Mouse (Mus musculus): ENCODE measurements around the gene Xxylt1. TPM values are rescaled to one million over a fixed set of nuclear protein-coding genes. Genes with fewer than 3 reads are reported as not detected.

Xxylt1 gene
- polyA plus RNA-seq, 1 experiment from 2014 or later = 12.7 TPM

DNA sequence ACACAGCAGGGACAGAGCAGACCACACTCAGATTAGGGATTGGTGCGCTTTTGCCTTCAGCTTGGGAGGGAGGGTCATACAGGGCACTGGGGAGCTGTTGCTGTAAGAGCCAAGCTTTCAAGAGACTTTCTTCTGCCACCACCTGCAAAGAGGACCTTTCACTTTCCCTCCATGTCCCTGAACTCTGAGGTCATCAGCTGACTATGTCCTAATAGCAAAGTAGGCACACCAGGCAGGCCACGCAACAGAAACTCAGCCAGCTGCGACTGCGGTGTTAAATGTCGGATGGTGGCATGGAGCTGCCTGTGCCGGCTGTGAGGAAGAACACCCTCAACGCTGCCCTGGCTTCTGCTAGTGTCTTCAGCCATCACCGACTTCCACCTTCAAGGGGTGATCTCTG is 120.1 kb downstream of the Xxylt1 start:
- no peak overlapping the region for H3K4me2 ChIP-seq
- WGBS = 86% methylated on average over 8 of the region's 8 CpGs
- H3K27me3 ChIP-seq = no peaks in the 10 kb centered on the region
- no peak overlapping the region for H3K4me3 ChIP-seq (replicated peaks)
- no peak for ATAC-seq (ENCODE audit: low FRiP score)
- H3K4me1 ChIP-seq = no peaks in the 10 kb centered on the region
- H3K9ac ChIP-seq = no peak overlapping the region
- H3K9me3 ChIP-seq = no peaks in the 10 kb centered on the region
- no peak overlapping the region for H3K27ac ChIP-seq
- H3K36me3 ChIP-seq (replicated peaks) = no peaks in the 10 kb centered on the region

DNA sequence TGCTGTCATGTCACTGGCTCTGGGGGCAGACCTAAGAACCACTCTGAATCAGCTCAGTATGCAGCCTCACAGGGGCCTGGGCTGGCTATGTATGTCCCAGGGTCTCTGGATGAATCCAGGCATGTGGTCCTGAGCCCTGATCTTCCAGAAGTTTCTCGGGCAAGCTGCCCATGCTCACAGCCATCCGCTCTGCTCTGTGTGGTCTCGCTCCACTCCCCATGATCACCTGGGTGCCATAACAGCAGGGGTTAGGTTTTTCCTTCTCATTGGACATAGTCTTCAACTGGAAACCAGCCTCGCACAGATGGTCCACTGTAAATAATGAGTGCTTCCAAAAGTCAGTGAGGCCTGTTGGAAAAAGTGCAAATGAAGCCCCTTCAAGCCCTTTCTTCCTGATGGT is 121.0 kb downstream of the Xxylt1 start:
- no peaks in the 10 kb centered on the region for H3K36me3 ChIP-seq (replicated peaks)
- no peak overlapping the region for H3K27ac ChIP-seq
- 94% methylated on average over 4 of the region's 4 CpGs for WGBS
- H3K4me2 ChIP-seq = no peak overlapping the region
- H3K27me3 ChIP-seq = no peaks in the 10 kb centered on the region
- H3K4me3 ChIP-seq (replicated peaks) = no peak overlapping the region
- no peak overlapping the region for H3K9ac ChIP-seq
- ATAC-seq (ENCODE audit: low FRiP score) = no peak
- H3K4me1 ChIP-seq = no peaks in the 10 kb centered on the region
- H3K9me3 ChIP-seq = no peaks in the 10 kb centered on the region

DNA sequence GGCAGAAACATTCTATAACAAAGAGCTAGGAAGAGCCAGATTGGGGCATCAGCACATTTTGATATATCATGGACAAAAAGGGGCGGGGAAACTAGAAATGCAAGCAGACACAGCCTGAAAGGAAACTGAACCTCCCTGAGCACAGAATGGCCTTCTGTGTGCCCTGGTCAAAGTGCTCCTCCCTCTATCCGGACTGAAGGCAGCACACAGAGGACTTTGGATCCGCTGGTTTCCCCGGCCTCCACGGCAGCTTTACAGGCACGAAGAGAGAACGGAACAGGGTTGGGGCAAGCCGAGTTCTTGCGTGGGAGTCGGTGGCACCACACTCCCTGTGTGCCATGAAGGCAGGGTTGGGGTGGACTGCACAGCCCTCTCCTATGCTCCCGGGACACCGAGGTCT is 121.5 kb downstream of the Xxylt1 start:
- Histone ChIP-seq H3K27ac (no peak overlapping the region), H3K9ac (no peak overlapping the region), H3K4me3 (replicated peaks) (no peak overlapping the region), H3K36me3 (replicated peaks) (no peaks in the 10 kb centered on the region), H3K4me2 (no peak overlapping the region), H3K4me1 (no peaks in the 10 kb centered on the region), H3K9me3 (no peaks in the 10 kb centered on the region), H3K27me3 (no peaks in the 10 kb centered on the region)
- WGBS = 93% methylated on average over 12 of the region's 12 CpGs
- no peak for ATAC-seq (ENCODE audit: low FRiP score)

DNA sequence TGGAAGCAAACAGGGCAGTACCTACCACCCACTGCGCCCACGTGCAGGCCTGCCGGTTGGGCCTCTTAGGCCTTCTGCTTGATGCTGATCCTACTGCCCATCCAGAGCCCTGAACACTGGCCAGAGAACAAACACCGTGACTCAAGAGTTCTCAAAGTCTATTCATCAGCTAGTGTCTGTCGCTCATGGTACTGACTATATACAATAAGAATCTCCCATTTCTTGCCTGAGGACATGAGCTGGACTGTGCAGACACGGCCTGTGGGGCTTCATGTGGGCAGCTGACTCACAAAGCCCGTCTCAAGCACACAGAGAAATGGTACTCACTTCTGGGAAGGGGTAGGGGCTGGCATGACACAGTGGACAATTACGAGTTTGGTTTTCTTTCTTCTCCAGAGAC is 125.1 kb downstream of the Xxylt1 start:
- H3K4me1 ChIP-seq = no peaks in the 10 kb centered on the region
- no peak overlapping the region for H3K4me2 ChIP-seq
- H3K36me3 ChIP-seq (replicated peaks) = no peaks in the 10 kb centered on the region
- no peaks in the 10 kb centered on the region for H3K27me3 ChIP-seq
- no peak for ATAC-seq (ENCODE audit: low FRiP score)
- 85% methylated on average over 8 of the region's 8 CpGs for WGBS
- no peak overlapping the region for H3K27ac ChIP-seq
- H3K9ac ChIP-seq = no peak overlapping the region
- H3K4me3 ChIP-seq (replicated peaks) = no peak overlapping the region
- H3K9me3 ChIP-seq = no peaks in the 10 kb centered on the region

DNA sequence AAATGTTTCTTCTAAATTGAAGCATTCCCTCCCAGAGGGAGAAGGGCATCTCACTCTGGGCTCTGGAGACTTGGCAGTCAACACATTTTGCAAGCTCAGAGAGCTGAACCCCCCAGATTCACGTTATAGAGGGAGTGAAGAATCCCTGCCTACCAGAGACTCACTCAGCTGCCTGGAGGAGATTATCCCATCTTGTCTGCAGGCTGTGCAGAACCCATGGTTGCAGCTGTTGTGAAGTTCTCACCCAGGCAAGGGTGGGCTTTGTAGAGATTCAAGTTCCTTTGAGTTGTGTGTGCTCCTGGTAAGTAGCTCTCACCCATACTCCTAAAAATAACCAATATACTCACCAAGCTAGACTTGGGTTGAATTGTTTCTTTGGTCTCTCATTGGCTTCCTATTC is 132.6 kb downstream of the Xxylt1 start:
- Histone ChIP-seq H3K4me3 (replicated peaks) (no peak overlapping the region), H3K4me2 (no peak overlapping the region), H3K9ac (no peak overlapping the region), H3K27ac (no peak overlapping the region), H3K27me3 (no peaks in the 10 kb centered on the region), H3K4me1 (no peaks in the 10 kb centered on the region), H3K36me3 (replicated peaks) (no peaks in the 10 kb centered on the region), H3K9me3 (0 out of 2 replicates have a peak, but pooled peaks cover 3% of the 10 kb centered on the region)
- no peak for ATAC-seq (ENCODE audit: low FRiP score)
- 56% methylated on average over 1 of the region's 1 CpGs for WGBS

DNA sequence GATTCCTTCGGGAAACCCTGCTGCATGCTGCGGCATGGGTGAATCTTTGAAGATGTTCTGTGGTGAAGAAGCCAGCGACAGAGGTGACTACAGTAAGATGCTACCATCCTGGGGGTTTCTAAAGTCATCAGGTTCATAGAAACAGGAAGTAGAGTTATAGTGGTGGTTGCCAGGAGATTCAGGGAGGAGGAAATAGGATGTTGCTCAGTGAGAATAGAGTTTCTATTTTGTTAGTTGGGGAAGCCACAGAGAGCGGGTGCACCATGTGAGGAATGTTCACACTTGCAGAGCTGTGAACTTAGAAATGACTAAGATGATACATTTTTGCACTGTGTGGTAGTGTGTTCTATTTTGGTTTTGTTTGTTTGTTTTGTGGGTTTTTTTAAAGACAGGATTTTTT is 133.0 kb downstream of the Xxylt1 start:
- 93% methylated on average over 4 of the region's 4 CpGs for WGBS
- no peak overlapping the region for H3K27ac ChIP-seq
- ATAC-seq (ENCODE audit: low FRiP score) = no peak
- H3K4me3 ChIP-seq (replicated peaks) = no peak overlapping the region
- H3K27me3 ChIP-seq = no peaks in the 10 kb centered on the region
- no peaks in the 10 kb centered on the region for H3K4me1 ChIP-seq
- no peak overlapping the region for H3K4me2 ChIP-seq
- no peaks in the 10 kb centered on the region for H3K36me3 ChIP-seq (replicated peaks)
- H3K9ac ChIP-seq = no peak overlapping the region
- H3K9me3 ChIP-seq = 0 out of 2 replicates have a peak, but pooled peaks cover 3% of the 10 kb centered on the region

DNA sequence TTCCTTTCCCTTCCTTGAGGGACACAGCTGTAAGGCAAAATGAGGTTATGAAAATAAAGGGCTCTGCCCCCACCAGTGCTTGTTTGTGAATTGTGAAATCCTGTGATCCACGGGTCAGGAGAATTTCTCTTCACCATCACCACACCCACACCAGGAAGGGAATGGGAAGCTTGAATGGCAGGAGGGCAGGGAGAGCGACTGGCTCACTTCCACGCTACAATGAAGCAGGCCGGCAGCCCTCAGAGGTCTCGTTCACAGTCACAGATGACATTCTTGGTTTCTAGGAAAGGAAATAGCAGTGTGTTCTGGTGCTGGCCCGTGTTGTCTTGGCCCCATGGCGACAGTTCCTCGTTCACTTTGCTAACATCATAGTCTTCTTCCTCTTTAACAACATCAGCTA is 136.3 kb downstream of the Xxylt1 start:
- H3K4me1 ChIP-seq = peaks cover 3% of the 10 kb centered on the region; the same call in 1 of the 2 replicates
- ATAC-seq (ENCODE audit: low FRiP score) = no peak
- no peaks in the 10 kb centered on the region for H3K36me3 ChIP-seq (replicated peaks)
- 85% methylated on average over 8 of the region's 8 CpGs for WGBS
- H3K4me3 ChIP-seq (replicated peaks) = no peak overlapping the region
- H3K9me3 ChIP-seq = 0 out of 2 replicates have a peak, but pooled peaks cover 3% of the 10 kb centered on the region
- H3K27ac ChIP-seq = no peak overlapping the region
- H3K27me3 ChIP-seq = no peaks in the 10 kb centered on the region
- no peak overlapping the region for H3K9ac ChIP-seq
- no peak overlapping the region for H3K4me2 ChIP-seq

DNA sequence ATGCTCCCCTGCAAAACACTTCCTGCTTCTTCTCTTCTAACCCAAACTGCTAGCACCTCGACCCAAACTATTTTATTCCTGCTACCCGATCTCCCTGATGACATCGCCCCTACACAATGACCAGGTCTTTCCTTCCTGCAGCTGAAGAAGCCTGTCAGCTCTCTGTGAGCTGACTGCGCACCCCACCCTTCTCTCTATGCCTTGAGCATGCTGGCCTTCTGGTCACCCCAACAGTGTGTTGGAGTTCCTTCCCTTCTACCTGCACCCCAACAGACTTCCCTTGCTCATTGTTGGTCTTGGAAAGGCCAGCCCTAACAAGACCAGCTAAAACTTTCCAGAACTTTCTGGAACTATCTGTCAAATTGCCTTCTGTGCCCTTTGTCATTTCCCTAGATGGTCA is 137.3 kb downstream of the Xxylt1 start:
- H3K9me3 ChIP-seq = 0 out of 2 replicates have a peak, but pooled peaks cover 3% of the 10 kb centered on the region
- peaks cover 9% of the 10 kb centered on the region for H3K4me1 ChIP-seq
- H3K27me3 ChIP-seq = no peaks in the 10 kb centered on the region
- no peak overlapping the region for H3K27ac ChIP-seq
- ATAC-seq (ENCODE audit: low FRiP score) = no peak
- H3K9ac ChIP-seq = no peak overlapping the region
- H3K4me2 ChIP-seq = no peak overlapping the region
- no peaks in the 10 kb centered on the region for H3K36me3 ChIP-seq (replicated peaks)
- H3K4me3 ChIP-seq (replicated peaks) = no peak overlapping the region
- WGBS = 86% methylated on average over 4 of the region's 4 CpGs

DNA sequence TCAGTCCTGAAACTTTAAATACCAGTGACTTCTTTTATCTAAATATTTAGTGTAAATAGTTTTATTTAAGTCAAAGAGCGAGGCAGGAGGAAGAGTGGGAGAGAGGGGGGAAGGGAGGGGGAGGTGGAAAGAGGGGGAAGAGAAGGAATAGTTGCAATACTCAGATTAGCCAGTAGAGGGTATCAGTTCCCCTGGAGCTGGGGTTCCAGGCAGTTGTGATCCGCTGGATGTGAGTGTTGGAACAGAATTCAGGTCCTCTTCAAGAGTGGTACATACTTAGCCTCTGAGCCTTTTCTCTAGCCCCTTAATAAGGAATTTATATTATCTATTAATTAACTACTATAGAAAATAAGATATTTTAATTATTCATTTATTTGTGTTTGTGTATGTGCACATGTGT is 140.5 kb downstream of the Xxylt1 start:
- Histone ChIP-seq H3K4me2 (no peak overlapping the region), H3K9me3 (no peaks in the 10 kb centered on the region), H3K27me3 (no peaks in the 10 kb centered on the region), H3K9ac (no peak overlapping the region), H3K4me3 (replicated peaks) (no peak overlapping the region), H3K27ac (no peak overlapping the region), H3K4me1 (peaks cover 9% of the 10 kb centered on the region), H3K36me3 (replicated peaks) (no peaks in the 10 kb centered on the region)
- ATAC-seq (ENCODE audit: low FRiP score) = no peak
- 80% methylated on average over 2 of the region's 2 CpGs for WGBS

DNA sequence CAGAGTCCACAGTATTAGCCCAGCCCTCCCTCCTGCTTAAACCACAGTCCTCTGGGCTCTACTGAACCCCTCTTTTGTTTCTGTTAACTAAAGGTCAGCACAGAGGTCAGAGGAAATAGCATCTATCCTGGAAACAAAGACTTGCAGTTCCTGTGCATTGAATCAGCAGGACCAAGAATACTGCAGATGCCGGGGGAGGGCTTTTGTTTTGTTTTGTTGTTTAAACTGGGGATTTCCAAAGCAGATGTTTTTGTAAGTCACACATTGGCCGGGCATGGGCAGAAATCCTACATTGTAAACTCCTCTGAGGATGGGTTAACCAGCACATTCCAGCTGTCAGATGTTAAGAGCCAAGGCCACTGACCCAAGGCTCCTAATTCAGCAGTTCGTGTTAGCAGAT is 141.3 kb downstream of the Xxylt1 start:
- no peak overlapping the region for H3K27ac ChIP-seq
- peaks cover 13% of the 10 kb centered on the region for H3K4me1 ChIP-seq
- 0% methylated on average over 3 of the region's 3 CpGs for WGBS
- H3K9me3 ChIP-seq = no peaks in the 10 kb centered on the region
- no peak overlapping the region for H3K4me3 ChIP-seq (replicated peaks)
- H3K27me3 ChIP-seq = no peaks in the 10 kb centered on the region
- no peak overlapping the region for H3K4me2 ChIP-seq
- no peak overlapping the region for H3K9ac ChIP-seq
- no peak for ATAC-seq (ENCODE audit: low FRiP score)
- no peaks in the 10 kb centered on the region for H3K36me3 ChIP-seq (replicated peaks)

DNA sequence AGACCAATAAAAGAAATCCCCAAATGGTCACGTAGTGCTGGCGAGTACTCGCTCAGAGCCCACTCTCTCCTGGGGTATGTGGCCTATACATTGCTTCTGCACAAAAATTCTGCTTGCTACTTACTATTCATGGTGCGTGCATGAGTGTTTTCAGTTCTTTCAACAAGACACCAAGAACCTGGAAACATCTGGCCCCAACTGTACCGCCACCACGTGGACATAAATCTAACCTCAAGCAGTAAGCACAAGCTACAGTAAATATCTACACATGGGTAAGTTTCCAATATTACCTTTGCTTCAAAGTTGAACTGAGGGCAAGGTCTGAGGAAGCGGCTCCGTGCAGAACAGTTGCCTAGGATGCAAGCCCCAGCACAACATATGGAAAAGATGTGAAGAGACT is 142.0 kb downstream of the Xxylt1 start:
- 80% methylated on average over 8 of the region's 8 CpGs for WGBS
- no peak for ATAC-seq (ENCODE audit: low FRiP score)
- no peak overlapping the region for H3K27ac ChIP-seq

DNA sequence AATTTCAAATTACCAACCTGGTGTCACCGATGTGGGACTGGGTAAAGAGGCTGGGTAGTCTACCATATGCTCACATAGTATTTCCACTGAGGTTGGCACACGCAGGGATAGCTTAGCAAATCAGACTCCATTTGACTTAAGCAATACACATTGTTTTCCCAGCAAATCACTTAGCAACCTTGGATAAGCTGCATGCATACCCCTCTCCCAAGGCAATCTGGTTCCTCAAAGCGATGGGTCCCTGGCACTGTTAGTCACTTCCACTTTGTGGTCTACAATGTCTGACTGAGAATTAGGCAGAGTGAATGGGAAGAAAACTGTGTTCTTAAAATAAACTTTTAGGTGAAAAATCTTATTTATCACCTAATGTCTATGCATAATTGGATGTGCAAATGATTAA is 142.6 kb downstream of the Xxylt1 start:
- Histone ChIP-seq H3K4me3 (replicated peaks) (no peak overlapping the region), H3K9me3 (no peaks in the 10 kb centered on the region), H3K4me1 (peaks cover 13% of the 10 kb centered on the region), H3K27ac (no peak overlapping the region), H3K36me3 (replicated peaks) (no peaks in the 10 kb centered on the region), H3K4me2 (no peak overlapping the region), H3K9ac (no peak overlapping the region), H3K27me3 (no peaks in the 10 kb centered on the region)
- no peak for ATAC-seq (ENCODE audit: low FRiP score)
- 92% methylated on average over 3 of the region's 3 CpGs for WGBS

More for the DNA sequence above, 142.0 kb downstream of the Xxylt1 start:
- H3K9me3 ChIP-seq = no peaks in the 10 kb centered on the region
- H3K9ac ChIP-seq = no peak overlapping the region
- no peaks in the 10 kb centered on the region for H3K27me3 ChIP-seq
- no peak overlapping the region for H3K4me3 ChIP-seq (replicated peaks)
- H3K4me2 ChIP-seq = no peak overlapping the region
- H3K4me1 ChIP-seq = peaks cover 13% of the 10 kb centered on the region
- H3K36me3 ChIP-seq (replicated peaks) = no peaks in the 10 kb centered on the region

DNA sequence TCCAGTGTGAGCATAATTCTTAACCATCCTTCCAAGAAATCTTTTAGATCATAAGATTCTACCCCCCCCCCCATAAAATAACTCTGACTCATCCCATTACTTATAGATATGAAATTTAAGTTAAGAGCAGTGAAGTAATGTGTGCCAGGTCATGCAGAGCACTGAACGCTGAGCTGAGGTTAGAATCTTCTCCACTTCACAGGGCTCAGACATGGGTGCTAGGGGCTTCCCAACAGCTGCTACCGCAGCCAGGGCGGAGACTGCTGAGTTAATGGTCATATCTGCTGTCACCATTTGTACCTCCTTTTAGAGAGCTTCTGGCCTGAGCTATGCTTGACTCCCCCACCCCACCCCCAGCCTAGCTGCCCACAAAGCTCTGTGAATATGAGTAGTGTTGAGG is 143.6 kb downstream of the Xxylt1 start:
- Histone ChIP-seq H3K4me1 (peaks cover 13% of the 10 kb centered on the region), H3K27ac (no peak overlapping the region), H3K9ac (no peak overlapping the region), H3K9me3 (no peaks in the 10 kb centered on the region), H3K36me3 (replicated peaks) (no peaks in the 10 kb centered on the region), H3K4me2 (no peak overlapping the region), H3K4me3 (replicated peaks) (no peak overlapping the region), H3K27me3 (no peaks in the 10 kb centered on the region)
- no peak for ATAC-seq (ENCODE audit: low FRiP score)
- 95% methylated on average over 3 of the region's 3 CpGs for WGBS

DNA sequence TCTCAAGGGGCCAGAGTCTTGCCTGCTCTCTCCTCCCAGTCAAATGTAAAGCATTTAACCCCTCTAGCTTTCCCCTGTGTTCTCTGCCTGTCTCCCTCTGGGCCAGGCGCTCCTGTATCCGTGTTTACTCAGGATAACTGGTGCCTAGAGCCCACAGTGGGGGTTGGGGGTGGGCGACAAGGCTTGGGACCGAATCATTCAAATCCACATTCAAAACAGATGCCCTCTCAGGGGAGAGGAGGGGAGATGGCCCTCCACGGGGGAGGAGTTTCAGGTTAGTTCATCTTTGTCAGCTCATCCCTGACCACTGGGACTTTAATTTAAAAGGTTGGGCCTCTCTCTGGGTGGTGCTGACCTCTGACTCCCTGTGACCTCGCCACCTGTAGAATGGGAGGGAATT is 144.8 kb downstream of the Xxylt1 start:
- Histone ChIP-seq H3K9ac (no peak overlapping the region), H3K9me3 (no peaks in the 10 kb centered on the region), H3K36me3 (replicated peaks) (no peaks in the 10 kb centered on the region), H3K4me1 (peaks cover 13% of the 10 kb centered on the region), H3K4me3 (replicated peaks) (no peak overlapping the region), H3K27ac (no peak overlapping the region), H3K4me2 (no peak overlapping the region), H3K27me3 (no peaks in the 10 kb centered on the region)
- ATAC-seq (ENCODE audit: low FRiP score) = no peak
- WGBS = 41% methylated on average over 6 of the region's 6 CpGs
